Mouse (Mus musculus) thymus, postnatal 36 days (tissue): Measurements from ENCODE around the gene Pla1a.

Experiments
- DNase-seq, 2 experiments: peaks; one replicate each; pipeline ENCODE4 v3.0.0; 2022; ENCODE audit warnings: mixed read lengths in 2 of 2

Gene Pla1a

GRCm38 (mm10) chr16:38363657-38364056 is 69.3 kb downstream of the Pla1a start:
- no peak for DNase-seq

- DNase-seq = no peak
Observed at GRCm38 (mm10) chr16:38363256-38363595, 69.7 kb downstream of the Pla1a start.

- DNase-seq = no peak
Observed at GRCm38 (mm10) chr16:38362493-38363255, 70.3 kb downstream of the Pla1a start.

GRCm38 (mm10) chr16:38361933-38362332 is 71.0 kb downstream of the Pla1a start, which contains the start of gene Popdc2:
Gene Popdc2 (plus strand): TSS chr16:38362209.
- no peak for DNase-seq

- DNase-seq = no peak
Observed at GRCm38 (mm10) chr16:38360317-38360716, 72.6 kb downstream of the Pla1a start.

- no peak for DNase-seq
Observed at GRCm38 (mm10) chr16:38359857-38360256, 73.1 kb downstream of the Pla1a start.

GRCm38 (mm10) chr16:38359241-38359640 is 73.7 kb downstream of the Pla1a start:
- no peak for DNase-seq

GRCm38 (mm10) chr16:38358256-38358812 is 74.6 kb downstream of the Pla1a start:
- DNase-seq = no peak

GRCm38 (mm10) chr16:38354185-38354913 is 78.6 kb downstream of the Pla1a start:
- DNase-seq = no peak

- DNase-seq = no peak
Observed at GRCm38 (mm10) chr16:38353642-38354041, 79.3 kb downstream of the Pla1a start.

- DNase-seq = no peak
Observed at GRCm38 (mm10) chr16:38352851-38353250, 80.1 kb downstream of the Pla1a start.

GRCm38 (mm10) chr16:38352031-38352430 is 80.9 kb downstream of the Pla1a start:
- no peak for DNase-seq

GRCm38 (mm10) chr16:38350939-38351338 is 82.0 kb downstream of the Pla1a start:
- no peak for DNase-seq

GRCm38 (mm10) chr16:38350361-38350855 is 82.5 kb downstream of the Pla1a start:
- no peak for DNase-seq

GRCm38 (mm10) chr16:38349881-38350280 is 83.1 kb downstream of the Pla1a start:
- no peak for DNase-seq

GRCm38 (mm10) chr16:38348217-38348761 is 84.7 kb downstream of the Pla1a start:
- DNase-seq = no peak

- DNase-seq = no peak
Observed at GRCm38 (mm10) chr16:38347588-38347987, 85.4 kb downstream of the Pla1a start.

- DNase-seq = peak; percentile 87 to 91
Observed at GRCm38 (mm10) chr16:38346529-38347325, 86.2 kb downstream of the Pla1a start, which contains the start of the genes Cox17 and Gm21987. Gene Cox17 (plus strand): TSS chr16:38346991. Gene Gm21987 (plus strand): TSS chr16:38347040.
